Mouse (Mus musculus): ENCODE measurements around the gene Ralgapa1. TPM values are rescaled to one million over a fixed set of nuclear protein-coding genes. Genes with fewer than 3 reads are reported as not detected.
A peak's percentile ranks its signal among the peaks of the same experiment; 100 is the strongest.
"Not testable (repeated sequence)": the region's sequence is repeated elsewhere in the genome, so short reads cannot be mapped to it uniquely, and the experiment has no call there.

The Ralgapa1 gene
- polyA plus RNA-seq, 1 experiment from 2014 or later = 18.8 TPM

DNA sequence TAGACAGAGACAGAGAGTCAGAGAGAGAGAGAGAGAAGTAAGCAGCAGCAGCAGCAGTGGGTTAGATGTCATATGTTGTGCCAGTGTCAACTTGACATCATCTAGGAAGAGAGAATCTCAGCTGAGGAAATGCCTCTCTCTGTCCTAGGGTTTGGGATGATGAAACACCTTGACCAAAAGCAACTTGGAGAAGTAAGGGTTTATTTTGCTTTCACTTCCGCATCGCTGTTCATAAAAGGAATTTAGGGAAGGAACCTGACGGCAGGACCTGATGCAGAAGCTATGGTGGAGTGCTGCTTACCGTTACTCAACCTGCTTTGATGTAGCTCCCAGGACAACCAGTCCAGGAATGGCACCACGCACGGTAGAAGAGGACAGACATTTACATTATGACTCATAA, 3.1 kb upstream of the Ralgapa1 start:
- 75% methylated on average over 6 of the region's 6 CpGs for WGBS (ENCODE audit: insufficient replicate concordance)
- no peak for ATAC-seq (replicated peaks; ENCODE audit: insufficient number of reproducible peaks, low FRiP score, low TSS enrichment)
- no peaks in the 10 kb centered on the region for H3K36me3 ChIP-seq (ENCODE audit: control insufficient read depth, insufficient read depth, low read length)
- no peak overlapping the region for H3K4me2 ChIP-seq
- no peaks in the 10 kb centered on the region for H3K9me3 ChIP-seq (replicated peaks; ENCODE audit: control insufficient read depth, low read length)
- H3K4me3 ChIP-seq (ENCODE audit: low read depth, low read length) = no peak overlapping the region
- no peak overlapping the region for H3K27ac ChIP-seq (ENCODE audit: low read depth, low read length)
- no peaks in the 10 kb centered on the region for H3K27me3 ChIP-seq (ENCODE audit: control insufficient read depth, insufficient read depth, low read length)
- no peak overlapping the region for H3K9ac ChIP-seq (ENCODE audit: low read depth, low read length)
- peaks cover 4% of the 10 kb centered on the region for H3K4me1 ChIP-seq (ENCODE audit: control insufficient read depth, insufficient read depth, low read length)

DNA sequence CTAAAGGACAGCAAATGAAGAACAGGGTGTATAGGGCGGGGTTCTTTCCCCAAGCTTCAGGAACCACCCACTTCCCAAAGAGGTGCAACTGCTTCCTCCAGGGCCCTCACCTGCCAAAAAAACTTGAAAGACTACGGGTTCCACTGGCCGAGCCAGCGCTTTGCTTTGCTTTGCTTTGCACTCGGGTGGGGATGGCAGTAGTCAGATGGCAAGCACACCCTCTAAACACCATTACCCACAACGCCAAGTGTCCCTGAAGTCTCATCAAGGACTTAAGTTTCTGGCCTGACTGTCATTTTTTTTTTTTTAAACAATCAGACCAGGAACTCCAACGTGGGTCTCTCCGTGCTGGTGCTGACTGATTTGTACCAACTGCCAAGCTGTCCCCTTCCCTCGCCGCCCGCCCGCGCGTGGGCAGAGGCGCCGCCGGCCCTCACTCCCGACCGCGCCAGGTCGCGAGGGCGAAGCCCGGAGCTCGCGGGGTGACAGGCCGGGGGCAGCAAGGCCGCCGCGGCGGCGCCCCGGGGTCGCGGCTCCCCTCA, 777 bp downstream of the Ralgapa1 start:
- H3K4me3 ChIP-seq (ENCODE audit: low read depth, low read length) = peak overlapping the region; percentile 88
- ATAC-seq (replicated peaks; ENCODE audit: insufficient number of reproducible peaks, low FRiP score, low TSS enrichment) = peak; percentile 69
- H3K9me3 ChIP-seq (replicated peaks; ENCODE audit: control insufficient read depth, low read length) = no peaks in the 10 kb centered on the region
- under 1% methylated on average over 35 of the region's 35 CpGs for WGBS (ENCODE audit: insufficient replicate concordance)
- no peaks in the 10 kb centered on the region for H3K36me3 ChIP-seq (ENCODE audit: control insufficient read depth, insufficient read depth, low read length)
- H3K27me3 ChIP-seq (ENCODE audit: control insufficient read depth, insufficient read depth, low read length) = no peaks in the 10 kb centered on the region
- H3K9ac ChIP-seq (ENCODE audit: low read depth, low read length) = peak overlapping the region; percentile 94
- peak overlapping the region; percentile 86 for H3K4me2 ChIP-seq
- H3K4me1 ChIP-seq (ENCODE audit: control insufficient read depth, insufficient read depth, low read length) = peaks cover 4% of the 10 kb centered on the region
- H3K27ac ChIP-seq (ENCODE audit: low read depth, low read length) = peak overlapping the region; percentile 93

- ATAC-seq (replicated peaks; ENCODE audit: insufficient number of reproducible peaks, low FRiP score, low TSS enrichment) = no peak
- no peaks in the 10 kb centered on the region for H3K27me3 ChIP-seq (ENCODE audit: control insufficient read depth, insufficient read depth, low read length)
- whole genome bisulfite sequencing (ENCODE audit: insufficient replicate concordance) = 92% methylated on average over 5 of the region's 5 CpGs
Measured at GRCm38 (mm10) chr12:55816488-55816887, 4.5 kb downstream of the Ralgapa1 start.

DNA sequence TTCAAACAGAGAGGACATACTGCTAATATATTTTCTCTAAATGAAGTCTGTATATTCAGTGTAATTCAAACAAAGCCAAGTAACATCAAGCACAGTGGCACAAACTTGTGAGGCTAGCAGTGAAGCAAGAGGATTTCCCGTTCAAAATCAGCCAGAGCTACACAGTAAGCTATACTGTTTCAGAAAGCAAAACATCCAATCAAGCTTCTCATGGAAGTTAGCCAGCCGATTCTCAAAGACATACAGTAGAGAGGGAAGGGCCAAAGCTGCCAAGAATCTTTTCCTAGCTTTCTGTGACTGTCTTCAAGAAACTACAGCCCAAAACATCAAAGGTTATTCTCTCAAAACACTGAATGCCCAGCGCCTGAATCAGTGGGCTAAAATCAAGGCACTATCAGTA, 15.9 kb downstream of the Ralgapa1 start:
- Histone ChIP-seq H3K4me2 (no peak overlapping the region), H3K4me3 (ENCODE audit: low read depth, low read length) (no peak overlapping the region), H3K9ac (ENCODE audit: low read depth, low read length) (0 out of 2 replicates have a peak overlapping the region, but pooled peaks have one; percentile 43), H3K27ac (ENCODE audit: low read depth, low read length) (0 out of 2 replicates have a peak overlapping the region, but pooled peaks have one; percentile 15), H3K36me3 (ENCODE audit: control insufficient read depth, insufficient read depth, low read length) (no peaks in the 10 kb centered on the region), H3K9me3 (replicated peaks; ENCODE audit: control insufficient read depth, low read length) (no peaks in the 10 kb centered on the region), H3K27me3 (ENCODE audit: control insufficient read depth, insufficient read depth, low read length) (no peaks in the 10 kb centered on the region), H3K4me1 (ENCODE audit: control insufficient read depth, insufficient read depth, low read length) (no peaks in the 10 kb centered on the region)
- WGBS (ENCODE audit: insufficient replicate concordance) = 51% methylated on average over 3 of the region's 3 CpGs
- ATAC-seq (replicated peaks; ENCODE audit: insufficient number of reproducible peaks, low FRiP score, low TSS enrichment) = no peak

More at GRCm38 (mm10) chr12:55816488-55816887, 4.5 kb downstream of the Ralgapa1 start:
- Histone ChIP-seq H3K4me3 (ENCODE audit: low read depth, low read length) (no peak overlapping the region), H3K4me2 (no peak overlapping the region), H3K4me1 (ENCODE audit: control insufficient read depth, insufficient read depth, low read length) (peaks cover 4% of the 10 kb centered on the region), H3K9me3 (replicated peaks; ENCODE audit: control insufficient read depth, low read length) (no peaks in the 10 kb centered on the region), H3K9ac (ENCODE audit: low read depth, low read length) (no peak overlapping the region), H3K27ac (ENCODE audit: low read depth, low read length) (no peak overlapping the region), H3K36me3 (ENCODE audit: control insufficient read depth, insufficient read depth, low read length) (no peaks in the 10 kb centered on the region)

GRCm38 (mm10) chr12:55801131-55801530, 19.8 kb downstream of the Ralgapa1 start:
- H3K4me2 ChIP-seq = no peak overlapping the region
- H3K27me3 ChIP-seq (ENCODE audit: control insufficient read depth, insufficient read depth, low read length) = no peaks in the 10 kb centered on the region
- H3K4me1 ChIP-seq (ENCODE audit: control insufficient read depth, insufficient read depth, low read length) = no peaks in the 10 kb centered on the region
- H3K9ac ChIP-seq (ENCODE audit: low read depth, low read length) = no peak overlapping the region
- no peak overlapping the region for H3K27ac ChIP-seq (ENCODE audit: low read depth, low read length)
- H3K4me3 ChIP-seq (ENCODE audit: low read depth, low read length) = no peak overlapping the region
- H3K9me3 ChIP-seq (replicated peaks; ENCODE audit: control insufficient read depth, low read length) = no peaks in the 10 kb centered on the region
- ATAC-seq (replicated peaks; ENCODE audit: insufficient number of reproducible peaks, low FRiP score, low TSS enrichment) = no peak
- WGBS (ENCODE audit: insufficient replicate concordance) = 89% methylated on average over 4 of the region's 4 CpGs
- peaks cover 2% of the 10 kb centered on the region; the same call in 1 of the 2 replicates for H3K36me3 ChIP-seq (ENCODE audit: control insufficient read depth, insufficient read depth, low read length)

GRCm38 (mm10) chr12:55800144-55800543, 20.8 kb downstream of the Ralgapa1 start:
- Histone ChIP-seq H3K9ac (ENCODE audit: low read depth, low read length) (no peak overlapping the region), H3K9me3 (replicated peaks; ENCODE audit: control insufficient read depth, low read length) (no peaks in the 10 kb centered on the region), H3K4me3 (ENCODE audit: low read depth, low read length) (no peak overlapping the region), H3K27me3 (ENCODE audit: control insufficient read depth, insufficient read depth, low read length) (no peaks in the 10 kb centered on the region), H3K27ac (ENCODE audit: low read depth, low read length) (no peak overlapping the region), H3K36me3 (ENCODE audit: control insufficient read depth, insufficient read depth, low read length) (peaks cover 2% of the 10 kb centered on the region; the same call in 1 of the 2 replicates), H3K4me1 (ENCODE audit: control insufficient read depth, insufficient read depth, low read length) (no peaks in the 10 kb centered on the region), H3K4me2 (no peak overlapping the region)
- WGBS (ENCODE audit: insufficient replicate concordance) = 75% methylated on average over 5 of the region's 5 CpGs
- ATAC-seq (replicated peaks; ENCODE audit: insufficient number of reproducible peaks, low FRiP score, low TSS enrichment) = no peak

GRCm38 (mm10) chr12:55798745-55799144, 22.2 kb downstream of the Ralgapa1 start:
- H3K9me3 ChIP-seq (replicated peaks; ENCODE audit: control insufficient read depth, low read length) = no peaks in the 10 kb centered on the region
- peaks cover 2% of the 10 kb centered on the region; the same call in 1 of the 2 replicates for H3K36me3 ChIP-seq (ENCODE audit: control insufficient read depth, insufficient read depth, low read length)
- H3K4me2 ChIP-seq = no peak overlapping the region
- no peaks in the 10 kb centered on the region for H3K27me3 ChIP-seq (ENCODE audit: control insufficient read depth, insufficient read depth, low read length)
- 69% methylated on average over 4 of the region's 4 CpGs for WGBS (ENCODE audit: insufficient replicate concordance)
- H3K4me3 ChIP-seq (ENCODE audit: low read depth, low read length) = no peak overlapping the region
- no peak overlapping the region for H3K9ac ChIP-seq (ENCODE audit: low read depth, low read length)
- ATAC-seq (replicated peaks; ENCODE audit: insufficient number of reproducible peaks, low FRiP score, low TSS enrichment) = no peak
- H3K4me1 ChIP-seq (ENCODE audit: control insufficient read depth, insufficient read depth, low read length) = no peaks in the 10 kb centered on the region
- H3K27ac ChIP-seq (ENCODE audit: low read depth, low read length) = no peak overlapping the region

DNA sequence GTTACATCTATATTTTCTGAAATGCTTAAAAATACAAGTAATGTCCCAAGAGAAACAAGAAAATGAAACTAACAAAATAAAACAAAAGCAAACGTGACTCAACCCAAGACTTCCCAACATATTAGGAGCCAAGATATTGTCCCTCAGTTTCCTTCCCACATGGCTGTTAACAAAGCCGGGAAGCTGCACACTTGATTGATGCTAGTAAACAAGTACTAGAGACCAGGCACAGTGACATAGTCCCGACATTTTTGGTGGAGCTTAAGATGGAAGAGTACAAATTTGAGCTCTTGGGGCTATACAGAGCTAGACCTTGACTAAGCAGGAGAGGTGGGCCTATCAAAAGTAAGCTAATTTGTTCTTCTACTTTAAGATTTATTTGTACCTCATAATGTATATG, 23.9 kb downstream of the Ralgapa1 start:
- H3K9me3 ChIP-seq (replicated peaks; ENCODE audit: control insufficient read depth, low read length) = no peaks in the 10 kb centered on the region
- H3K4me3 ChIP-seq (ENCODE audit: low read depth, low read length) = no peak overlapping the region
- H3K36me3 ChIP-seq (ENCODE audit: control insufficient read depth, insufficient read depth, low read length) = peaks cover 2% of the 10 kb centered on the region; the same call in 1 of the 2 replicates
- H3K27me3 ChIP-seq (ENCODE audit: control insufficient read depth, insufficient read depth, low read length) = no peaks in the 10 kb centered on the region
- no peak overlapping the region for H3K4me2 ChIP-seq
- no peak overlapping the region for H3K27ac ChIP-seq (ENCODE audit: low read depth, low read length)
- ATAC-seq (replicated peaks; ENCODE audit: insufficient number of reproducible peaks, low FRiP score, low TSS enrichment) = no peak
- H3K9ac ChIP-seq (ENCODE audit: low read depth, low read length) = no peak overlapping the region
- 83% methylated on average over 3 of the region's 3 CpGs for WGBS (ENCODE audit: insufficient replicate concordance)
- H3K4me1 ChIP-seq (ENCODE audit: control insufficient read depth, insufficient read depth, low read length) = no peaks in the 10 kb centered on the region

GRCm38 (mm10) chr12:55794485-55794884, 26.5 kb downstream of the Ralgapa1 start:
- H3K4me3 ChIP-seq (ENCODE audit: low read depth, low read length); H3K9ac ChIP-seq (ENCODE audit: low read depth, low read length); H3K4me2 ChIP-seq; H3K27me3 ChIP-seq (ENCODE audit: control insufficient read depth, insufficient read depth, low read length); H3K9me3 ChIP-seq (replicated peaks; ENCODE audit: control insufficient read depth, low read length); H3K27ac ChIP-seq (ENCODE audit: low read depth, low read length); ATAC-seq (replicated peaks; ENCODE audit: insufficient number of reproducible peaks, low FRiP score, low TSS enrichment); H3K4me1 ChIP-seq (ENCODE audit: control insufficient read depth, insufficient read depth, low read length); H3K36me3 ChIP-seq (ENCODE audit: control insufficient read depth, insufficient read depth, low read length): not testable (repeated sequence)
- 80% methylated on average over 4 of the region's 4 CpGs for WGBS (ENCODE audit: insufficient replicate concordance)
